Mouse (Mus musculus) testis, adult 2 months (tissue): ENCODE measurements around the gene Adam12.

Source experiments
- CTCF ChIP-seq: fragments of 200-500 bp; IDR thresholded peaks from 2 replicates; pipeline ENCODE4 v1.5.1; 2012; ENCODE audit warnings: low read depth, mild to moderate bottlenecking, inconsistent platforms, low read length, moderate library complexity; ENCODE audit not compliant: control insufficient read depth, insufficient read depth, insufficient replicate concordance
- POLR2A ChIP-seq: fragments of 200-500 bp; IDR thresholded peaks from 2 replicates; pipeline ENCODE4 v1.6.1; 2012; ENCODE audit warnings: low read depth, mild to moderate bottlenecking, inconsistent platforms, low read length, moderate library complexity; ENCODE audit not compliant: control insufficient read depth

GRCm38 (mm10) chr7:134181717-134182116, 50.2 kb downstream of the Adam12 start:
- TF ChIP-seq POLR2A = no peak
- no peak for TF ChIP-seq CTCF
